Mouse (Mus musculus) CD4-positive, CD25-positive, alpha-beta regulatory T cell, adult 2 months (primary cell): ENCODE results near the gene Pitpnm3.

Experiments
- DNase-seq: peaks from one replicate; pipeline ENCODE4 v3.0.0-alpha.2; 2012; ENCODE audit warnings: low read depth, low spot score

Gene Pitpnm3

GRCm38 (mm10) chr11:72022827-72023226, 112.8 kb downstream of the Pitpnm3 start:
- DNase-seq = no peak

GRCm38 (mm10) chr11:72021015-72021414, 114.6 kb downstream of the Pitpnm3 start:
- DNase-seq = no peak

GRCm38 (mm10) chr11:72017253-72017601, 118.4 kb downstream of the Pitpnm3 start:
- no peak for DNase-seq

DNA sequence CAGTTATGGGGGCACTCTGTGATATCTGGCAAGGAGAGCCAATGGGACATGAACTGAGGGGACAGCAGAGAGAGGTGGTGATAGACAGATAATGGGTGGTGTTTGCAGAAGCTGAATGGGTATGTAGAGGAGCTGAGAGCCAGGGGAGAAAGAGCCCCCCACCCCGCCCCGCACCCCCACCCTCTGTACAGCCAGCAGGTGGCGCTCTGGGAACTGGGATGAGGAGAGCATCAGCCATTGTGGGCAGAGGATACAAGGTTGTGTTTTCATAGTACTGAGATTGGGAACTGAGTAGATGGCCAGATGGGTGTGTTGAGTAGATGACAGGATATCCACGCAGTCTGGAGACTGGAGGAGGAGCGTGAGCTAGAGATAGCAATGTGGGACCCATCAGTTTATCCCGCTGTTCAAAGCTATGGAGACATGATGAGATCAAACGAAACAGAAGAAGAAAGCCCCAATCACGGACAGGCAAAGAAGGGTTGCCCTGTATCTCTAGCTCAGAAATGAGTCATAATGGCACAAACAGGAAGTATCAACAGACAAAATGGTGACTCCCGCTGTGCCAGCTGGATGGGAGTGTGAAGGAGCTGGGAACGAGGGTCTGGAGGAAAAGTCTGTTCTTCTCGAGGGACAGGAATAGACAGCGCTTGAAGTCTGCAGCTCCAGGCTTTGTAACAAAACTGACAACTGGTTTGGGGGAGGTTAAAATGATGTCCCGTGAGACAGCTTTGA, 118.9 kb downstream of the Pitpnm3 start:
- no peak for DNase-seq

DNA sequence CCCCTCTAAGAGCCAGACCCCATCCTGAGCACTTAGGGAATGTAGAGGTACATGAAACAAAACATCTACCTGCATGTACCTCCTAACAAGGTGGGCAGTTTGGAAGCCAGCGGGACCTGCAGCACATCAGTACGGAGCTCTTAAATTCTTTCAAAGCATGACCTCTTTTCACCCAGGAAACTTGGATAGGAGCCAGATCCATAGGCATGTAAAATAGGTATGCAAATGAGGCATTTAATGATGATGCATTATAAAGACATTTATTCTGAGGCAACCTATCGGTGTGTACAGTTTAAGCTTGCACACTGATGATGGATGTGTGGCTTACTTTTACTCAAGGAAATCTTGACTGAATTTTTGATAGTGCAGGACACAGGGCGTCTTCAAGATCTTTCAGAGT, 120.9 kb downstream of the Pitpnm3 start:
- DNase-seq = no peak

- DNase-seq = no peak
These were observed 123.6 kb downstream of the Pitpnm3 start for GRCm38 (mm10) chr11:72011955-72012354.

DNA sequence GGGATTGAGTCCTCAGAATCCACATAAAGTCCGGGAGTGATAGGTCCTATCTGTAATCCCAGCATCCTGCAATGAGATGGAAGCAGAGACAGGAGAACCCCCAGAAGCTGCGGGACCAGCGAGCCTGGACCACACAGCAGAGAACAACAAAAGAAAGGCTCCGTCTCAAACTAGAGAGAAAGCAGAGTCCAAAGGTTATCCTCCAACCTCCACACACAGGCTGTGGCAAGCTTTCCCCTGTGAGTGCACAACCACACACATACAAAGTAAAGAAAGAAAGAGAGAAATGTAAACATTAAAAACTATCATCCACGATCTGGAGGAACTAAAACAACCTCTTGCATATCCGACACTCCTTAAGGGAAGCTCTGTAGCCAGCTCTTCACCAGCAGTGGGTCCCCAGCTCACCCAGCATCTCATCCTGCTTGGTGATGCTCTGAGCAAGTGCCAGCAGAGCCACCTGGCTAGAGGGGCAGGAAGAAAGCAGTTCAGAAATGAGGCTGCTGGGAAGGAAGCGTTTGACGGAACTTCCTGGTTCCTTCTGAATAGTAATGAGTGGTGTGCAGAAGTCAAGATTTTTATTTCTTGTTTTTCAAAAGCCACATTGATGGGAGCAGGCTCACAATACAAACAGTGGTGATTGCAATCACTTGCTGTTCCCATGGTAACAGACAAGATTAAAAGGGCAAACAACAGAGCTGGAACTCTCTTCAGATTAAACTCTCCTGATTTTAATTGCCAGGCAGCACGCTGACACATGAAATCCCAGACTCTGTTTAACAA, 124.4 kb downstream of the Pitpnm3 start:
- DNase-seq = peak; percentile 18

DNA sequence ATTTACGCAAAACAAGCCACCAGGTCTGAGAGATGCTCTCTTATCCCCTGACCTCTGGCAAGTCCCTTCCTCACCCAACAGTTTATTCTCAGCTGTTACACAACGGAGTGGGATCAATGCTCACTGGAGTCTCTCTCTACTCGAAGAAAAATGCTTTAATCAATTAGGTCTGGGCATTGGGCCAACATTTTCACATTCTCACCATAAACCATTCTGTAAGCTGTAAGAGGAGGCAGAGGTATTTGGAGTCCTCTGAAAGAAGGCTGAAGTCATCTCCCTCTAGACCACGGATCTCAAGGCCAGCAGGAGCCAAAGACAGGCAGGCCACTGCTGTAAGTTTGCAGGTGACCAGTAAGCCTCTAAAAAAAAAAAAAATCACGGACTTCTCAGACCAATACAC, 125.2 kb downstream of the Pitpnm3 start:
- DNase-seq = no peak

DNA sequence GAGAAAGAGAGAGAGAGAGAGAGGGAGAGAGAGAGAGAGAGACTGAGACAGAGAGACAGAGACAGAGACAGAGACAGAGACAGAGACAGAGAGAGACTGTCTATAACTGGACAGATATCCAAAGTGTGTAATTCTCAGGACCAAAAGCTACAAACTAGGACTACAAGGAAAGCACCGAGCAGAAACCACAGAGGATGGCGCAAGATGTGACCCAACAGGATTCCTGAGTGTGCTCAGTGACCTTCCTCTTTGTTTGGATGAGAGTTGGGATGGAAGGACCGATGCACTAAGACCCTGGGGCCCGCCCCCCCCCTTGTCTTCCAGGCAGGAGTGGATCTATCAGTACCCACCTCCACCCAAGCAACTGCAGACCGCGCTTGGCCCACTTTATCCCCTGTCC, 130.0 kb downstream of the Pitpnm3 start:
- no peak for DNase-seq

DNA sequence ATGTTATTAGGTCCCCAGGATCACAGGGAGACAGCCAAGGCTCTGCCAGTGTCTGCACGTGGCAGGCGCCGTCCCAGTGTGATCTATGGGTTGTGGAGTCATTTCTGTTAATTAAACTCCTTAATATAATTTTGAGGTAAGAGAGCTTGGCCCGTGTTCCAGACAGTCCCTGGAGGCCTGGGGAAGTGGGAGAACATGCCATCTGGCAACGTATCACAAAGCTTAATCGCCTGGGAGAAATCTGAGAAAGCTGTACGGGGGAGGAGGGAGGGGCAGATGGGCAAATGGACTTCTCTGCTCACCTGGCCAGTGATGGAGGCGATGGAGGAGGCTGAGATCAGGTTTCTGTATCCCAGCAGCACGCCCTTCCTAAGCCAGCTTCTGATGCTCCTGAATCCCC, 132.4 kb downstream of the Pitpnm3 start:
- DNase-seq = no peak

GRCm38 (mm10) chr11:72002138-72002853, 133.3 kb downstream of the Pitpnm3 start:
- DNase-seq = peak; percentile 64

- peak; percentile 43 for DNase-seq
These were observed 135.4 kb downstream of the Pitpnm3 start for GRCm38 (mm10) chr11:72000194-72000593.
